Mouse (Mus musculus) limb, embryonic 10.5 days (tissue): ENCODE data around the gene Ets1. TPM values are rescaled to one million over a fixed set of nuclear protein-coding genes. Genes with fewer than 3 reads are reported as not detected.

ENCODE experiments used
- DNase-seq: peaks from one replicate; pipeline ENCODE4 v3.0.0-alpha.2; 2017; ENCODE audit warnings: low spot score
- H3K27ac ChIP-seq: fragments of 300-500 bp; sonication (generic); 2 replicates; pipeline ENCODE4 v1.5.1; 2016; ENCODE audit warnings: mild to moderate bottlenecking
- H3K27me3 ChIP-seq: fragments of 300-500 bp; sonication (generic); 2 replicates; pipeline ENCODE4 v1.6.1; 2016; ENCODE audit warnings: low read depth, mild to moderate bottlenecking; ENCODE audit not compliant: poor library complexity, severe bottlenecking
- H3K36me3 ChIP-seq: fragments of 300-500 bp; sonication (generic); 2 replicates; pipeline ENCODE4 v1.6.1; 2016; ENCODE audit warnings: mild to moderate bottlenecking, moderate library complexity
- H3K4me1 ChIP-seq: fragments of 300-500 bp; sonication (generic); 2 replicates; pipeline ENCODE4 v1.6.1; 2016
- H3K4me3 ChIP-seq: fragments of 300-500 bp; sonication (generic); 2 replicates; pipeline ENCODE4 v1.5.1; 2016; ENCODE audit warnings: mild to moderate bottlenecking, moderate library complexity
- H3K9me3 ChIP-seq: fragments of 300-500 bp; sonication (generic); replicated peaks from 2 replicates; pipeline ENCODE4 v1.6.1; 2016; ENCODE audit warnings: mild to moderate bottlenecking
- WGBS: fragments of 180-500 bp; shearing (Covaris S2); methylation state at CpG from one replicate; pipeline ENCODE4 v1.1.7; 2016; 5-methylcytosine and 5-hydroxymethylcytosine counted together
- polyA plus RNA-seq: library from polyadenylated mRNA; unstranded; fragments of >200 nt; fragmentation: Nextera tagmentation; extraction: Ambion mirVana; gene quantifications from 2 replicates; pipeline ENCODE4 v1.2.1, GENCODE M21; 2016

The Ets1 gene
- polyA plus RNA-seq: 50.1 and 50.3 TPM in 2 replicates

DNA sequence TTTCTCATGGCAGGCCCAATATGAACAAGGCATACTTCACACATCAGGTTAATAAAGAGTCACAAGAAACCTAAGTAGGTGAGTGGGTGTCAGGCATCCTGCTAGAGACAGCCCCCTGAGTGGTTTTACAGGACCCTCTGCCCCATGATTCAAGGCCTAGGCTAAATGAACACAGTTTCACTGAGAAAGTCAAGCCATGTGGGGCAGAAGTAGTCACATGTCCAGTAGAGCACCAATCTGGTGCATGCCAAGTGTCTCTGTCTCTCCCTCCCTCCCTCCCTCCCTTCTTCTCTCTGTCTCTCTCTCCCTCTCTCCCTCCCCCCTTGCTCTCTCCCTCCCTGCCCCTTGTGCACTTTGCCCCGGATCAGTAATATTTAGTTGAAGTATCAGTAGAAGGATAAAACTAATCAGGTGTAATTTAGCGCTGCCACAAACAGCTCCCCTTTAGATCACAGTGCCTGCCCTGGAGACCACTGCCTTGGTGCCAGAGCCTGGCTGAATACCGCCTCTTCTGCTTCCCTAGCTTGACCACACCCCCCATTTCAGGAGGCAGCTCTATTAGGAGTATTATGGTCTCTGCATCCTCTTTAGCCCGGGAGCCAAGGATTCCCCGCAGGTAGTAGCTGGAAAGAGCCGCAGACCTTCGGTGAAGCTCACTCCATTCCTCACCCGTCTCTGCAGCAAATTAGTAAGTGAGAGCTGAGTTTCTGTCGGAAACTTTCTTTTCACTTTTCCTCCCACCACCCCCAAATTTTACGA, at the start of gene Ets1:
Gene Ets1, plus strand, starts transcription at position 595 of the 759 bp plus-strand sequence.
- H3K9me3 ChIP-seq: no peaks in the 10 kb centered on the region
- peaks cover 44% of the 10 kb centered on the region for H3K4me1 ChIP-seq
- H3K4me3 ChIP-seq: peak within 1 kb of the TSS; percentile 41
- WGBS: 1% methylated on average over 10 of the region's 10 CpGs
- no peak within 1 kb of the TSS for H3K27ac ChIP-seq
- H3K27me3 ChIP-seq: peaks cover 17% of the 10 kb centered on the region
- H3K36me3 ChIP-seq: no peaks in the 10 kb centered on the region
- peak; percentile 48 for DNase-seq

DNA sequence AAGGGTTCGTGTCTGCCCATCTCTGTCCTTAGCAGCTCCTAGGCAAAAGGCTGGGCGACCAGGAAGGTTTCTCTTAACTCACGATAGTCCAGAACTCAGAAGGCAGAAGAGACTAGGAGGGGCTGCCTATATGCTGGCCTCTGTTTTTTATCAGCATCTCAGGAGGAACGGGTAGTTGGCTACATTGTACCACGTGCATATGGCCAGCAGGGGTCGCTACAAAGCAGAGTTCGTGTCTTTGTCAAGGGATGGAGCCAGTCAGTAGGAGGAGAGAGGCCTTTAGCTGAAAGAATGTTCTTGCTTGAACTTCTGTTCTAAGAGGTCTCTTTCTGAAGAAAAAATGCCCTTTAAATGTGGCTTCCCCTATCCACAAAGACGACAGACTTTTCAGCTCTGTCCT, 46.1 kb upstream of the Ets1 start:
- Histone ChIP-seq H3K4me3 (no peak overlapping the region; the same call in 1 of the 2 replicates), H3K9me3 (no peaks in the 10 kb centered on the region), H3K27ac (peak overlapping the region; percentile 66), H3K27me3 (peaks cover 4% of the 10 kb centered on the region; the same call in 1 of the 2 replicates), H3K36me3 (no peaks in the 10 kb centered on the region), H3K4me1 (peaks cover 56% of the 10 kb centered on the region)
- peak; percentile 95 for DNase-seq
- 8% methylated on average over 8 of the region's 8 CpGs for whole genome bisulfite sequencing

GRCm38 (mm10) chr9:32590571-32590970, 45.5 kb upstream of the Ets1 start:
- WGBS: 71% methylated on average over 5 of the region's 5 CpGs
- Histone ChIP-seq H3K4me1 (peaks cover 62% of the 10 kb centered on the region), H3K27me3 (peaks cover 4% of the 10 kb centered on the region; the same call in 1 of the 2 replicates), H3K9me3 (no peaks in the 10 kb centered on the region), H3K36me3 (no peaks in the 10 kb centered on the region), H3K4me3 (no peak overlapping the region), H3K27ac (no peak overlapping the region)
- no peak for DNase-seq

GRCm38 (mm10) chr9:32591732-32592582, 44.1 kb upstream of the Ets1 start:
- Histone ChIP-seq H3K4me1 (peaks cover 74% of the 10 kb centered on the region), H3K9me3 (no peaks in the 10 kb centered on the region), H3K4me3 (no peak overlapping the region), H3K27me3 (peaks cover 4% of the 10 kb centered on the region; the same call in 1 of the 2 replicates), H3K36me3 (no peaks in the 10 kb centered on the region), H3K27ac (peak overlapping the region; percentile 73)
- WGBS: 15% methylated on average over 14 of the region's 14 CpGs
- DNase-seq: peak; percentile 77

GRCm38 (mm10) chr9:32592583-32592890, 43.5 kb upstream of the Ets1 start:
- Histone ChIP-seq H3K4me3 (no peak overlapping the region), H3K9me3 (no peaks in the 10 kb centered on the region), H3K27me3 (peaks cover under 1% of the 10 kb centered on the region; the same call in 1 of the 2 replicates), H3K27ac (peak overlapping the region; percentile 73), H3K36me3 (no peaks in the 10 kb centered on the region), H3K4me1 (peaks cover 72% of the 10 kb centered on the region)
- WGBS: 57% methylated on average over 2 of the region's 2 CpGs
- DNase-seq: no peak

GRCm38 (mm10) chr9:32593816-32594215, 42.2 kb upstream of the Ets1 start:
- no peaks in the 10 kb centered on the region for H3K27me3 ChIP-seq
- WGBS: 3% methylated on average over 1 of the region's 1 CpGs
- H3K4me3 ChIP-seq: no peak overlapping the region
- no peak overlapping the region for H3K27ac ChIP-seq
- DNase-seq: no peak
- H3K9me3 ChIP-seq: no peaks in the 10 kb centered on the region
- H3K36me3 ChIP-seq: no peaks in the 10 kb centered on the region
- H3K4me1 ChIP-seq: peaks cover 61% of the 10 kb centered on the region

DNA sequence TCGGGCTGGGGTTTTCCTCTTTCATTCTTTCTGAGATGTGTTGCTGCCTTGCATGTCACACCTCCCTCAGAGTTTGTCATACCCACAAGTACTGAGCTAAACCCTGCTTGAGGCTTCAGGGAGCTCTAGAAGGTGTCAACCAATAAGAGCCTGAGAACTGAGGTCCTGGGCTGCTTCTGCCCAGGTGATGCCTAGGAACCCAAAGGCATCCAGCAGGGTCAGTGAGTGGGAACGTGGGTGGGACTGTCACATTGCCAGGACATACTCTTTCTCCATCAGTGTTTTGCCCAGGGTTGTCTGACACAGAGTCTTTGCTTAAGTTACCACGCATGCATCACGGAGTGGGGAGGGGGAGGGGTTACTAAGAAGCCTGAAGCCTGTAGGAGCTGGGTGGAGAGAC, 41.7 kb upstream of the Ets1 start:
- Histone ChIP-seq H3K36me3 (no peaks in the 10 kb centered on the region), H3K9me3 (no peaks in the 10 kb centered on the region), H3K27ac (peak overlapping the region; percentile 62), H3K4me3 (no peak overlapping the region), H3K27me3 (no peaks in the 10 kb centered on the region), H3K4me1 (peaks cover 59% of the 10 kb centered on the region)
- WGBS: 43% methylated on average over 4 of the region's 4 CpGs
- no peak for DNase-seq

- Histone ChIP-seq H3K4me3 (no peak overlapping the region), H3K27me3 (no peaks in the 10 kb centered on the region), H3K4me1 (peaks cover 51% of the 10 kb centered on the region), H3K36me3 (no peaks in the 10 kb centered on the region), H3K9me3 (no peaks in the 10 kb centered on the region), H3K27ac (peak overlapping the region; percentile 64)
- 56% methylated on average over 7 of the region's 7 CpGs for WGBS
- DNase-seq: no peak
Measured at GRCm38 (mm10) chr9:32595076-32595820, 40.8 kb upstream of the Ets1 start.

DNA sequence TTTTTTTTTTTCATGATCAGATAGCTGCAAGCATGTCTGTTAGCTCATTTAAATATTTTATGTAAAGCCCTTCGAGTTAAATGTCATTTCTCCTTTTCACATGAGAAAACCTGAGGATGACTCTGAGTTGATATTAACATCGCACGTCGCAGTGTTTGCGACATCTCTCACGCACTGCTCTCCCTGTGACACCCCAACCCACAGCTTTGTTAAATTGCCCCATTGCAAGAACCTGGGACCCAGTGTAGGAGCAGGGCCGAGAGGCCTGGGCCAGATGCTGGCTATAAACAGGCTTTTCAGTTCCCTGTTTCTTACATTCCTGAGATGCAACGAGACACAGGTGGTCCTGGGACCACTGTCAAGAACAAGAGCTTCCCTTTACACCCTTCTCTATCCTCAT, 39.7 kb upstream of the Ets1 start:
- 77% methylated on average over 8 of the region's 8 CpGs for WGBS
- H3K9me3 ChIP-seq: no peaks in the 10 kb centered on the region
- peaks cover 48% of the 10 kb centered on the region for H3K4me1 ChIP-seq
- no peak overlapping the region for H3K4me3 ChIP-seq
- H3K36me3 ChIP-seq: no peaks in the 10 kb centered on the region
- H3K27me3 ChIP-seq: no peaks in the 10 kb centered on the region
- no peak overlapping the region for H3K27ac ChIP-seq
- DNase-seq: no peak

- H3K27me3 ChIP-seq: 0 out of 2 replicates have a peak, but pooled peaks cover 14% of the 10 kb centered on the region
- 90% methylated on average over 5 of the region's 5 CpGs for WGBS
- H3K4me3 ChIP-seq: no peak overlapping the region
Measured at GRCm38 (mm10) chr9:32601953-32602352, 34.1 kb upstream of the Ets1 start.

DNA sequence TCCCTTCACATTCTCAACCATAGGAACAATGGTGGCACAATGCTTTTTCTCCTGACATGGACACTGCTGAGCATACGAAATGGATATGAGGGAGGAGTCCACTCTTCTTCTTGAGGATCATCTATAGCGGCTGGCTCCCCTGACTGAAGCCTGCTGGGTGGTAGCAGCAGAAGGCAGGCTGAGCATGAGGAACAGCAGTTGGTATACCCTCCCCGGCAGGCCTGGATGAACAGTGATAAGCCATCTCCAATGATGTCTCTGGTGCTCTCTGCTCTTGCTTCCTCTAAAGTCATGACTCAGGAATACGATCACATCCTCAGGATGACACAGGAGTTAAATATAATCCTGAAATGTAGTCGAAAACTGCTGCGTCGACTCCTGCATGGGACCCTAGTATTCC, 32.9 kb upstream of the Ets1 start:
- no peaks in the 10 kb centered on the region for H3K9me3 ChIP-seq
- H3K27ac ChIP-seq: no peak overlapping the region
- H3K36me3 ChIP-seq: no peaks in the 10 kb centered on the region
- no peak overlapping the region for H3K4me3 ChIP-seq
- WGBS: 84% methylated on average over 7 of the region's 7 CpGs
- H3K27me3 ChIP-seq: 0 out of 2 replicates have a peak, but pooled peaks cover 14% of the 10 kb centered on the region
- no peak for DNase-seq
- H3K4me1 ChIP-seq: peaks cover 16% of the 10 kb centered on the region

More at GRCm38 (mm10) chr9:32601953-32602352, 34.1 kb upstream of the Ets1 start:
- DNase-seq: no peak
- Histone ChIP-seq H3K9me3 (no peaks in the 10 kb centered on the region), H3K36me3 (no peaks in the 10 kb centered on the region), H3K27ac (no peak overlapping the region), H3K4me1 (peaks cover 7% of the 10 kb centered on the region; the same call in 1 of the 2 replicates)

DNA sequence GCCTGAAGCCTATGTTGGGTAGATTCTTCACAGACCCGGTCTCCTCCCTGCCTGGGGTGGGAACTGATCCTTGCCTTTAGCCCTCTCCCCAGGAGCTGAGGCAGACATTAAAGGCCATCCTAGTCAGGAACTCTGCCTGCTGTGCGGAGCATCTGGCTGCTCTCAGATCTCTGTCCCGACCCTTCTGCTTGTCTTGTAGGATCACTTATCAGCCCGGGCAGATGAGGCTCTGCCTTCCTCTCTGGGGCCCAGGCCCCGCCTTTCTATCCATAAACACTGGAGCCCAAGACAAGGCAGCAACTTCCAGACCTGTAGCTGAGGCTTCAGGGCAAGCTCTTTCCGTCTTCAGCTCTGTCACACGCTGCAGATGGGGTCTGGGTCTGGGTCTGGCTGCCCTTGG, 28.8 kb upstream of the Ets1 start:
- H3K4me1 ChIP-seq: peaks cover 22% of the 10 kb centered on the region
- H3K27ac ChIP-seq: peak overlapping the region; percentile 27; the same call in 1 of the 2 replicates
- 0 out of 2 replicates have a peak, but pooled peaks cover 14% of the 10 kb centered on the region for H3K27me3 ChIP-seq
- no peaks in the 10 kb centered on the region for H3K9me3 ChIP-seq
- DNase-seq: no peak
- H3K4me3 ChIP-seq: no peak overlapping the region
- 12% methylated on average over 7 of the region's 7 CpGs for WGBS
- H3K36me3 ChIP-seq: no peaks in the 10 kb centered on the region
